Mouse (Mus musculus): ENCODE data around the gene Aldh16a1. TPM values are rescaled to one million over a fixed set of nuclear protein-coding genes. Genes with fewer than 3 reads are reported as not detected.
"Not testable (repeated sequence)": the region's sequence is repeated elsewhere in the genome, so short reads cannot be mapped to it uniquely, and the experiment has no call there.

Gene Aldh16a1
- total RNA-seq, 2 experiments from 2014 or later, result 36.6 to 48.2 TPM

DNA sequence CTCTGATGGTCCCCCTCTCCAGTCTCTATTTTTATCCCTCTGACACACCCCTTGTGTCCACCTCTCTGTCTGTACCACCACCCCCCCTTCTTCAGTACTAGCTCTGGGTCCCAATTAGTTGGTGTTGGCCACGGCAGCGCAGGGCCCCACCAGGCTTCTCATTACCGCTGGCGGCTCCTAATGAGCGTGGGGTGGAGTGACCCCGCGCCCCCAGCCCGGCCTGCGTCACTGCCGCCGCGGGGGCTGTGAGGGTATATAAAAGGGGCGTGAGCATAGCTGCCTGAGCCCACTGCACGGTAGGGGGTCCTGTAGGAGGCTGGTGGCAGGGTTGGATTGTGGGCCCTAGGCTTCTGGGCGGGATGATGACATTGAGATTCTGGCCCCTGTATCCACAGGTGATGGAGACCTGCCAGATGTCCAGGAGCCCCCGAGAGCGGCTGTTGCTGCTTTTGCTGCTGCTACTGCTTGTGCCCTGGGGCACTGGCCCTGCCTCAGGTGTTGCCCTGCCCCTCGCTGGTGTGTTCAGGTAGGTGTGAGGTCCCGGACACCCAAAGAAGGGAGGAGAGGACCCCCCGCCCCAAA is 26.6 kb upstream of the Aldh16a1 start, which contains the start of gene Pth2:
TSS of gene Pth2 (plus strand) at position 100 of the 582 bp plus-strand sequence.
- no peak for DNase-seq
- intact Hi-C loops (cut with DNase I), result no loop called here

DNA sequence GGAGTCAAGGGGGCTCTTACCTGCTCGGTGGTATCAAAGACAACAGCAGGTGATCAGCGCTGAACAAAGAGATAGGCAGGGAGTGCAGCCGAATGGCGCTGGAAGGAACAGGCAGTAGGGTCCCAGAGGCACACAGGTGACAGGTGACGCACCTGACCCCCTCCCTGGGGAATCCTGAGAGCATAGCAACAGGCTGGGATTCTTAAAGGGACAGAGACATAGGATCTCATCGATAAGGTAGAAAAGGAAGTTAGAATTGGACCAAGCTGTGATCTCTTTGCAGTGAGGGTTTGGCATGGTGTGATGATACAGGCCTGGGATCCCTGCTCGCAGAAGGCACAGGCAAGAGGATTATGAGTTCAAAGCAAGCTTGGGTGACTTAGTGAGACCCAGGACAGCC is 25.1 kb upstream of the Aldh16a1 start, which contains the start of gene Gfy:
TSS of gene Gfy (minus strand) at position 101 of the 400 bp plus-strand sequence.
- intact Hi-C loops (cut with DNase I), result no loop called here
- no peak for DNase-seq

DNA sequence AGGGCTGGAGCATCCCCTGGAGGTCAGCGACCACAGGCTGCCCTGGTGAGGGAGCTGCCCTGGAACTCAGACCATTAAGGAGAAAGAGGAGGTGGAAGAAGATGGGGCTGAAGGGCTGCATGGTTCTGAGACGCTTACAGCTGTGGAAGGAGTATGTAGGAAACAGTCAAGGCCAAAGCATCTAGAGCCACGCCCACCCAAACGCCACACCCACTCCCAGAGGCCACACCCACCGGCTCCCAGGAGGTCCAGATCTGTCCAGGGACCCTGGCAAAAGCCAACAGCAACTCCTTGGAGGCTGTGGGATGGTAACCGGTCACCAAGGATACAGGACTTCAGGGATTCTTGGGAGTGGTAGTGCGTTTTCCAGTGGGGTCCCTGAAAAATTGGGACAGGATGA is 24.2 kb upstream of the Aldh16a1 start:
- DNase-seq, result no peak
- intact Hi-C loops (cut with DNase I), result no loop called here

DNA sequence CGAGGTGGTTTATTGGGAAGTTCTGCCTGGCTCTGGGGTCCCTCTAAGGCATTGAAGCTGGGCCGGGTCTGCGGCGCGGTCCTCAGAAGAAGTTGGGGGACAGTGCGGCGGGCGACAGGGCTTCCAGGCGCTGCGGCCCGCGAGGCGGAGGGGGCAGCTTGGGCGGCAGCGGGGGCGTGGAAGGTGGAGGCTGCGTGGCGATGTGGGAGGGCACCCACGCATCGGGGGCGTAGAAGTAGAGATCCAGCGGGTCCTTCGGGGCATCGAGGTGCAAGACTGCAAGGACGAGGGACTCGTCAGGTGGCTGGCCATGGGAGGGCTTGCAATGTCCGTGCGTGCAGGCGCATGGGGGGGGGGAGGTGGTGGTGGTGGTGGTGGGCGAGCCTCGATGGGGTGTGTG is 22.0 kb upstream of the Aldh16a1 start:
- intact Hi-C loops (cut with DNase I), result no loop called here
- DNase-seq, result no peak

DNA sequence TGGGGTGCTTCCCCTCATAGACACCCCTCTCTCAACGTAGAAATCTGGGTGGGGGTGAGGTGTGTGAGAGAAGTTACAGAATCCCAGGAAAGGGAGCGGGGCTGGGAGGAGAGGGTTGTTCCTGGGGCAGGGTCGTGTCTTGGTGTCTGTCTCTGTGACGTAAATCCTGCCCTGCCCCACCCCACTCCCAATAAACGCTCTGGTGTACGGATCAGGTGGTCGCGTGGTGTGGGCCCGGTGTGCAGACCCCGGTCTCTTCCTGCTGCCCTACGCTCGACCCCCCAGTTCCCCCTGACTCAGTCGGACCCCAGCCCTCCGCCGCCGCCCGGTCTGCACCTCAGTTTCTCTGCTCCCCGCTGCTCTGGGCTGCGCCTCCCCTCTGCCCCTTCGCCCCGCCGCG is 21.5 kb upstream of the Aldh16a1 start:
- no peak for DNase-seq
- intact Hi-C loops (cut with DNase I), result no loop called here

DNA sequence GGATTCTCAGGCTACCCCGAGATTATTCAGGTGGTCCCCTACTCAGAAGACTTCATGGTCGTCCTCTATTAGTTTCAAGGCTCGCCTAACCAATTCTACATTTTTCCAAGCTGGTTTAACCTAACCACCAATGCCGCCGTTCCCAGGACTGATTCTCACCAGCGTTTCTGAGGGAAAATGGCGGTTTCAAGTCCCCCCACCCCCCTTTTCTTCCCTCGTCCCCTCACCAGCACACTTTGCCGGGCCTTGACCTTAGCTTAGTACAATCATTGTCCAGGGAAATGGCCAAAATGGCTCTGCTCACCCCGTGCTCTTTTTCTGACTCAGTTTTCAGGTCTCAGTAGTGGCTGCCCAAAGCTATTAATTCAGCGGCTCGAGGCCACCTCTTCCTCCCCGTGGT is 21.0 kb upstream of the Aldh16a1 start:
- no peak for DNase-seq
- intact Hi-C loops (cut with DNase I), result no loop called here

DNA sequence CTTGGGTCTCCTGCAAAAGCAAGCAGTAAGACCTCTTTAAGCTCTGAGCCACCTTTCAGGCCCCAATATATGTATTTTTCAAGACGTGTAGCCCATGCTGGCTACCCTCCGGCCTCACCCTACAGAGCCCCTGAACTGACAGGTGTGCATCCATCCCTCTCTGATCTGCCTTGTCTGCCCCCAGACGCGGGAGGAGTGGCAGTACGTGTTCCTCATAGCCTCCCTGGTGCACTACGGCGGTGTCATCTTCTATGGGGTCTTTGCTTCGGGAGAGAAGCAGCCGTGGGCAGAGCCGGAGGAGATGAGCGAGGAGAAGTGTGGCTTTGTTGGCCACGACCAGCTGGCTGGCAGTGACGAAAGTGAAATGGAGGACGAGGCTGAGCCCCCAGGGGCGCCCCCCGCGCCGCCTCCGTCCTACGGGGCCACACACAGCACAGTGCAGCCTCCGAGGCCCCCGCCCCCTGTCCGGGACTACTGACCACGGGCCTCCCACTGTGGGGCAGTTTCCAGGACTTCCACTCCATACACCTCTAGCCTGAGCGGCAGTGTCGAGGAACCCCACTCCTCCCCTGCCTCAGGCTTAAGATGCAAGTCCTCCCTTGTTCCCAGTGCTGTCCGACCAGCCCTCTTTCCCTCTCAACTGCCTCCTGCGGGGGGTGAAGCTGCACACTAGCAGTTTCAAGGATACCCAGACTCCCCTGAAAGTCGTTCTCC is 20.3 kb upstream of the Aldh16a1 start:
- intact Hi-C loops (cut with DNase I), result no loop called here
- no peak for DNase-seq

DNA sequence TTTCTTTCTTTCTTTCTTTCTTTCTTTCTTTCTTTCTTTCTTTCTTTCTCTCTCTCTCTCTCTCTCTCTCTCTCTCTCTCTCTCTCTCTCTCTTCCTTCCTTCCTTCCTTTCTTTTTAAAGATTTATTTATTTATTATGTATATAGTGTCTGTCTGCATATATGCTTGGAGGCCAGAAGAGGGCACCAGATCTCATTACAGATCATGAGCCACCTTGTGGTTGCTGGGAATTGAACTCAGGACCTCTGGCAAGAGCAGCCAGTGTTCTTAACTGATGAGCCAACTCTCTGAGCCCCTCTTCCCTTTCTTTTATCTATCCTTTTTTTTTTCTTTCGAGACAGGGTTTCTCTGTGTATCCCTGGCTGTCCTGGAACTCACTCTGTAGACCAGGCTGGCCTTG is 19.4 kb upstream of the Aldh16a1 start:
- DNase-seq; intact Hi-C loops (cut with DNase I): not testable (repeated sequence)

DNA sequence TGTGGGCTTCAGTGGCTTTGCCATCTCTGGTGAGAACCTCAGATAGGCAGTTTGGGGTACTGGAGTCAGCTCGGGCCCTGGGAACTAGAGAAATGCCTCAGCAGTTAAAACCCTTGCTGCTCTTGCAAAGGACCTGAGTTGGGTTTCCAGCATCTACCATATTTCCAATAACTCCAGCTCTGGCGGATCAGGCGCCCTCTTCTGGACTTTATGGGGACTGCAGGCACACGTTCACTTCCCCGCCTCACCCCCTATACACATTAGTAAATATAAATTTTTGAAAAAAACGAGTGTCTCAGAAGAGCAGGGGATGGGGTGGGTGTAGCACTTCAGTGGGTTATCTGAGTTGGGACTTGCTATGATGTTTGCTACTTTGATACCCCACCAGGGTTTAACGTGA is 18.6 kb upstream of the Aldh16a1 start:
- intact Hi-C loops (cut with DNase I), result no loop called here
- DNase-seq, result no peak

DNA sequence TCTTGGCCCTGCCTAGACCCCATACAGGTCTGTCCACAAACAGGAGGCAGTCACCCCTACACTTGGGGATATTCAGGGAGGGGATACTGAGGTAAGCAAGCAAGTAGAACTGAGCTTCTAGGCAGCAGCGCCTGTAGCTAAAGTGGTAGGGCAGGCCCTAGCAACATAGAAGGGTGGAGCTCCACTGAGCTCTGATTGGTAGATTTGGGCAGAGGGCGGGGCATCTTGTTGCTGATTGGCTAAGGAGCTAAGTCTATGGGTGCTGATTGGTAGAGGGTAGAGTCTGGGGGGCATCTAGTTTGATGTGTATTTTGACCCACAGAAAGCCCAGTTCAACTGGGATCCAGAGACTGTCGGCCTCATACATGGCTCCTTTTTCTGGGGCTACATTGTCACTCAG is 15.1 kb upstream of the Aldh16a1 start:
- intact Hi-C loops (cut with DNase I), result no loop called here
- DNase-seq, result no peak

DNA sequence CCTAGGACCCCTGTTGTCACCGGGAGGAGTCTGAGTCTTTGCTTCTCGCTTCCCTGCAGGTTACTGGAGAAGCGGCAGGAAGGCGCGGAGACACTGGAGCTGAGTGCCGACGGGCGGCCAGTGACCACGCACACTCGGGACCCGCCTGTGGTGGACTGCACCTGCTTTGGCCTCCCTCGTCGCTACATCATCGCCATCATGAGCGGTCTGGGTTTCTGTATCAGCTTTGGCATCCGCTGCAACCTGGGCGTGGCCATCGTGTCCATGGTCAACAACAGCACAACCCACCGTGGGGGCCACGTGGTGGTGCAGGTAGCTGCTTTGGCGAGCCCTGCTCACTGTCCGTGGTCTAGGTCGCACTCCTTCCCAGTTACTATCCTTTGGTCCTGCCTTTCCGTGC is 14.3 kb upstream of the Aldh16a1 start:
- intact Hi-C loops (cut with DNase I), result no loop called here
- no peak for DNase-seq

DNA sequence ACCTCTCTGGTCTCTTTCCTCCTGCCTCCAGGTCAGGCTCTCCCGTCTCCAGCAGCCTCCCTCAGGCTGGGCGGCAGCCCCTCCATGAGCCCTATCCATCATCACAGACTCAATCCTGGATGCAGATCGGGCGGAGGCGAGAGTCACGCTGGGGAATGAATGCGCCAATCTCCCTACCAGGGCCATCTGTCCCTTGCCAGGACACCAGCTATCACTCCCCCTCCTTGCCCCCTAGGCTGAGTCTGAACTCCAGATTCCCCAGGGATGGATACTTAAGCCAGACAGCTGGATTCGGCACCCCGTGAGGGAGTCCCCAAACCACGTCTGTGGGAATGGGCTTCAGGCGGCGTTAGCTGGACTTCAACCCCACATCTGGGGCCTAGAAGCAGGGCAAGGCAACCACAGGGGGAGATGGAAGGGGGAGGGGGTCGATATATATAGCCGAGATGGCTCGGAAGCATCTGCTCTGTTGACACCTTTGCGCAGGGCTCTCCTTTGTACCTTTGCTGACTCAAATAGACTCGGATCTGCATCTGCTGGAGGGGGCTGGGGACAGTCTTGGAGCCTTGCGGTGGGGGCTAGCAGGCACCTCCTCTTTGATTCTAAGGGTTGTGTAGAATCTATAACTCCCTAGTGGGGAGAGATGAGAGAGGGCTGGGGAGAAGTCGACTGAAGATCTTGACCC is 13.5 kb upstream of the Aldh16a1 start:
- intact Hi-C loops (cut with DNase I), result no loop called here
- DNase-seq, result no peak

DNA sequence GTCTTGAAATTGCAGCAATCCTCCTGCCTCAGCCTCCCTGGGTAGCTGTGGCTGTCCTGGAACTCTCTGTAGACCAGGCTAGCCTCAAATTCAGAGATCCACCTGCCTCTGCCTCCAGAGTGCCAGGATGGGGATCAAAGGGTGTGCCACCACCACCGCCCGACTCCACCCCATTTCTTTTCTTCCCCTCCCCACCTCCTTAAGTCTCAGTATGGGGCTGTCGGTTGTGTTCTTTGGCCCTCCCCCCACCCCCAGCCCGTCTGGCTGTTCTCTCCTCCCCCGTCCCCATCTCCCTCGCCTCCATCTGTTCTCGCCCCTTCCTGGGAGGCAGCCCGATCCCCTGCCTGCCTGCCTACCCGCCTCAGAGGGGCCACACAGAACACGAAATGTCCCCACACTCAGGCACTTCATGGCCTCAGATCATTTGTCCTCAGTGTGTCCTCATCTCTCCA is 12.6 kb upstream of the Aldh16a1 start:
- intact Hi-C loops (cut with DNase I), result no loop called here

DNA sequence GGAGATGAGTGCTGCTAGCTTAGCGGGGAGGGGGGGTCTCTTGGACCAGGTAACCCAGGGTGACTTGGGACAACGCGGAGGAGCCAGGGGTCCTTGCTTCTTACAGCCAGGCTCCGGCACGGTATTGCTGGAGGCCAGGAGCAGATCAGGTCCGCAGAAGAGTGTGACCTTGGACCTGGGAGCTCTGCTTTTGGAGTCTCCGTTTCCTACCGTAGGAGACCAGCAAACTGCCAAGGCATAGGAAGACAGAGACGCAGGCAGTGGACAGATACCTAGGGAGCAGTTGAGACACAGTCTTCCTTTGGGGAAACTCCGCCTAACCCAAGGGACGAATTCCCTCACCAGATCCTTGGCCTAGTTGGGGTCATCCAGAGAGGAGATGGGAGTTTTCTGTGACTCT is 11.3 kb upstream of the Aldh16a1 start:
- intact Hi-C loops (cut with DNase I), result no loop called here
- DNase-seq, result no peak

More for the DNA sequence above, 12.6 kb upstream of the Aldh16a1 start:
- no peak for DNase-seq

DNA sequence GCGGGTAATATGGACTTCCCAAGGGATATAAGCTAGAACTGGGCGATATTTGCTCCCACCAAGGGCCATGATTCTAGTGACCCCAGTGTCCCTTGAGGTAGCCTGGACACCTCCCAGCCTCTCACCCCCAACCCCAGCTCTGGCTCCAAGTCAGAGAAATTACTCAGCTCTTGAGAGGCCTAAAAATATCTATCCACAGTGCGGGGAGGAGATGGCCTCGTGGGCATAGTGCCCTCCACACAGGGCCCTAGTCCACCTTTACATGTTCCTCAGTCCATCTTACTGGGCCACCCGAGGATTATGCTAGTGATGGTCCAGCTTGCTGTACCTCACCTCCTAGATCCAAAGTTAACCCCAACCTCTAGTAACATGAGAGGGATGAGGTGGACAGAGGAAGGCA is 10.4 kb upstream of the Aldh16a1 start:
- DNase-seq, result no peak
- intact Hi-C loops (cut with DNase I), result no loop called here

DNA sequence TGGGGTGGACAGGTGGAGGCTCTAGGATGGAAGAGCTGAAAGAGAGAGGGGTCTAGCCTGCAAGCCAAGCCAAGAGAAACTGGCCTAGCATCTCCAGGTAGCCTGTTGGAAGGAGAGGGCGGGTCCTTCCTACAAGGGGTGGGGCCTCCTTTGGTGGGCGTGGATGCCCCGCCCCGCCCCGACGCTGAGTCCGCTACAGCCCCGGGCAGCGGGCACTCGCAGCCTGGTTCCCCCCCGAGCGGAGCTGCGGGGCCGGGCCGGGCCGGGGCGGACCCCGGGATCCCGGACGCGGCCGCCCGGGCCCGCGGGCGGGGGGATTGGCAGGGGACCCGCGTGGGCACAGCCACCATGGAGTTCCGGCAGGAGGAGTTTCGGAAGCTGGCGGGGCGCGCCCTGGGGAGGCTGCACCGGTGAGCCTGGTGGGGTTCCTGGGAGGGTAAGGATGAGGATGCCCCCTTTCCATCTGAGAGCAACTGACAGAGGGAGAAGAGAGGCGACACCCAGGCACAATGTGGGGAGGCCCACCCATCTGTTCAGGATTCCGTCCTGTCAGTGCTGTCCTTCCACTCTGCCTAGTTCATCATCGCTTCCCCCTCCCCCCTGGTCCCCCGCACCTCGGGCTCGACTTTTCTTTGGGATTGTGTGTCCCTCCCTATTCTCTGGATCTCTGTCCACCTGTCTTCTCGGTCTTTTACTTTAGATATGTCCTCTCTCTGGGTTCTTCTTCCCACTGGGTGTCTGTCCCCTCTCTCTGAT is 9.5 kb upstream of the Aldh16a1 start, which contains the start of gene Slc17a7:
TSS of gene Slc17a7 (plus strand) at position 215 of the 756 bp plus-strand sequence.
- intact Hi-C loops (cut with DNase I), result loop anchor here (2.0 kb wide), 1 partner anchor 135 kb away; no protein-coding TSS in a partner anchor
- DNase-seq, result no peak

DNA sequence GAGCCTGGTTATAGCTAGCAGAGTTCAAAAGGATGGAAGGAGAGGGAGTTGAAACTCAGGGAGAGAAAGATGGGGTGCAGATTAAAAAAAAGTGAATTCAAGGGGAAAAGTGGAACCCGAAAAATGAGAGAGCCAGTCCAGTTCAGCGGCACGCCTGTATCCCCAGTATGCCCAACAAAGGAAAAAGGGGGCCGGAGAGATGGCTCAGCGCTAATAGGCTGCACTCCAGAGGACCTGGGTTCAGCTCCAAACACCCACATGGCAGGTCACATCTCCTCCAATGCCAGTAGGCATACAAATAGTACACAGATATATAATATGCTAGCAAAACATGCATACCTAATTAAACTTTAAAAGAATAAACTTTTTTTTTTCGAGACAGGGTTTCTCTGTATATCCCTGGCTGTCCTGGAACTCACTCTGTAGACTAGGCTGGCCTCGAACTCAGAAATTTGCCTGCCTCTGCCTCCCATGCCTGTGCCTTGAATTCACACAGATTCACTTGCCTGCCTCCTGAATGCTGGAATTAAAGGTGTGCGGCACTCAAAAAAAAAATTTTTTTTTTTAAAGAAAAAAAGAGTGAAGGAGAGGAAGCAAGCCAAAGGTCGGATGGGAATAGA is 8.7 kb upstream of the Aldh16a1 start:
- intact Hi-C loops (cut with DNase I), result loop anchor here (1.0 to 2.0 kb wide), 2 partner anchors 35 to 136 kb away; no protein-coding TSS in a partner anchor
- no peak for DNase-seq

DNA sequence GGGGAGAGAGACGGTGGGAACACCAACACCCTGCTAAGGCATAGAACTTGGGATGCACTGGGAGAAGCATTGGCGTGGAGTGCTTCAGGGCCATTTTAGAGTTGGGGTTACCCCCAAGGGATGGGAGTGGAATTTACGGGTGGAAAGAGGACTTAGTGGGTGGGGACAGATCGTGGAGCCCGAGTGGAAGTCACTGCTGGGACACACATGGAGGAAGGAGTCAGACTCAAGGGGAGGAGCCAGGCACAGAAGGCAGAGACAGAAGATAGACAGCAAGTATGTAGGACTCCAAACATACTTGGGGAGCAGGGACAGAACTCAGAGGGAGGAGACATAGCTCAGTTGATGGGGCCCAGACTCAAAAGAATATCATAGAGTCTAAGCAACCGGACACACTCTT is 8.2 kb upstream of the Aldh16a1 start:
- DNase-seq, result no peak
- intact Hi-C loops (cut with DNase I), result loop anchor here (1.0 to 2.0 kb wide), 2 partner anchors 36 to 136 kb away; no protein-coding TSS in a partner anchor

DNA sequence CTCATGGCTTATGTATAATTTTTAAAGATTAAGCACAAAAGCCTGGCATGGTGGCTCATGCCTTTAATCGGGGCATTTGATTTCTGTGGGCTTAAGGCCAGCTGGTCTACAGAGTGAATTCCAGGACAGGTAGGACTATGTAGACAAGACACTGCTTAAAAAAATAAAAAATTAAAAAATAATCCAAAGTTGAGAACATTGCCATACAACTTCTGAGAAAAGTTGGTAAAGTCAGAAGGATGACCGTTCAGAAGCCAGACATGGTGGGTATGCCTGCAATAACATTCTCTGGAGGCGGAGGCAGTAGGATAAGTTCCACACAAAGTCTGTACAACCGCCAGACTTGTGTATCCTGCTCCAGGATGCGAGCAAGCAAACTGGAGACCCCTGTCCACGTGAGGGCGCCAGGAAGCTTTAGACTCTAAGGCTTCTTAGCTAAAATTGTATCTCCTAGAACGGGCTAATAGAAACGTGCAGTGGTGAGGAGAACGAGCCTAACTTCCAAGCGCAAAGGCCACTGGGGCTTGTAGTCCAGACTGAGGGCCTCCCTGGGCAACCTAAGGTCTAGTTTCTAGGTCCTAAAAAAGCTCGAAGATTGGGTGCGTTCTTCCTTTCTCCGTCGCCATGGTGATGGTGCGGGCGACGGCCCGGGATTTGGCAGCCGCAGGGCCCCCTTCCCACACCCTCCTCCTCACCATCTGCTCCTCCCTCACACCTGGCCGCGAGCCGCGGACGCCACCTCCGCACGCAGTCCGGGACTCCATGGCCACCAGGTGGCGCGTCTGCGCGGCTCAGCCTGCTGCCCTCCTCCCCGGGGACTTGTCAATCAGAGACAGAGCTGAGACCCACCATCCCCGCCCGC is 7.5 kb upstream of the Aldh16a1 start:
- intact Hi-C loops (cut with DNase I), result loop anchor here (1.0 to 2.0 kb wide), 2 partner anchors 36 to 137 kb away; no protein-coding TSS in a partner anchor
- DNase-seq, result peak; percentile 93 to 94

Data from heart, postnatal 10 days (tissue).